Mouse (Mus musculus) MEL (cell line): ENCODE data around the gene Tcf21.

Source experiments
- EP300 ChIP-seq, 2 experiments: IDR thresholded peaks; 2 replicates each; pipeline ENCODE4 v1.6.1; 2011; ENCODE audit warnings: improper control_type of control experiment in 2 of 2, low read length in 2 of 2, low read depth in 1 of 2, mild to moderate bottlenecking in 1 of 2
- MAFK ChIP-seq: IDR thresholded peaks from 2 replicates; pipeline ENCODE4 v1.6.1; 2011; ENCODE audit warnings: low read depth, mild to moderate bottlenecking, low read length, improper control_type of control experiment, borderline replicate concordance
- POLR2AphosphoS5 ChIP-seq: IDR thresholded peaks from 2 replicates; pipeline ENCODE4 v1.6.1; 2012; ENCODE audit warnings: low read depth, borderline replicate concordance, mild to moderate bottlenecking, inconsistent platforms, low read length, moderate library complexity, mixed read lengths

- TF ChIP-seq POLR2AphosphoS5 = no peak
- no peak for TF ChIP-seq MAFK
- no peak for TF ChIP-seq EP300 (IDR thresholded peaks at IDR 0.05; ENCODE audit: low read depth in 1 of 2, low read length in 2 of 2)
These were observed at the start of gene Tcf21 for GRCm38 (mm10) chr10:22819871-22820590.
